24 mouse cellular contexts compared by ENCODE assay signal in the genomic region with DNA sequence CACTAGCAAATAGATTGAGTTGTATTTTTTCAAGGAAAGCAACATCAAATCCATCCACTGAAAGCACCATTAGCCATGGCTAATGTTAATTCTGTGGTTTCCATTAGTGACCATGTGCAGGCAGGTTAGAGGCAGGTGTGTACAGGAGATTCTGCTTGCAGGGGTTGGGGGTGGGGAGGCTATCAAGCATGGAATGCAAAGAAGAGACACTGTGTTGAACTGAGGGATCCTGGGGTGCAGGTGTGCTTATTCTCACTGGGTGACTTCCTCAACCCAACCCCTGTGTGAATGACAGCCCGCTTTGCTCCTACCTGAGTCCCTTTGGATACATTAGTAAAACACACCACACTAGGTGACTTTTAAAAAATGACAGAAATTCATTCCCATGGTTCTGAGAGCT. TPM values are rescaled to one million over a fixed set of nuclear protein-coding genes. Genes with fewer than 3 reads are reported as not detected.
DNase-seq lines count a peak whose midpoint lies in the region; ATAC-seq lines count a peak whose summit lies in the region.
"Had no signal": no experiment of that assay in that cellular context is flagged by ENCODE, and none has a peak within 500 bp of the region (broad histone marks: within the 10 kb centered on the region; RNA-seq: fewer than 3 reads in every experiment).

No protein-coding gene starts in this region.

- peak; percentile 67 for DNase-seq in heart, embryonic 10.5 days (ENCODE audit: low spot score)
- no peak for DNase-seq in heart, adult 9 months (ENCODE audit: low spot score in 2 of 2)
- peak; percentile 65 for DNase-seq in A20 (ENCODE audit: low read depth, low spot score)
- peak; percentile 9 for DNase-seq in embryonic facial prominence, embryonic 10.5 days (ENCODE audit: low spot score)
- DNase-seq in right cerebral cortex, adult 18-20 months, result no peak
- DNase-seq: adrenal gland, adult 2 months; adrenal gland, adult 8-10 months; adrenal gland, postnatal 10 days; adrenal gland, postnatal 14 days; adrenal gland, postnatal 25 days; adrenal gland, postnatal 36 days; B cell, adult 2 months; cerebellum, adult 11 months; cerebellum, adult 11-12 months; cerebellum, adult 18-20 months; cerebellum, adult 2 months had no signal

- H3K27ac ChIP-seq in heart, embryonic 10.5 days, result no peak overlapping the region
- no peak overlapping the region for H3K27ac ChIP-seq in embryonic facial prominence, embryonic 10.5 days (replicated peaks)

- H3K9me3 ChIP-seq in heart, embryonic 10.5 days, result 0 out of 2 replicates have a peak, but pooled peaks cover 2% of the 10 kb centered on the region
- H3K9me3 ChIP-seq in embryonic facial prominence, embryonic 10.5 days, result no peaks in the 10 kb centered on the region

- H3K27me3 ChIP-seq in heart, embryonic 10.5 days (ENCODE audit: insufficient read depth, poor library complexity, severe bottlenecking), result peaks cover 8% of the 10 kb centered on the region; the same call in 1 of the 2 replicates
- no peaks in the 10 kb centered on the region for H3K27me3 ChIP-seq in embryonic facial prominence, embryonic 10.5 days (replicated peaks; ENCODE audit: low read depth, poor library complexity, severe bottlenecking)

- no peaks in the 10 kb centered on the region for H3K4me1 ChIP-seq in heart, embryonic 10.5 days
- H3K4me1 ChIP-seq in embryonic facial prominence, embryonic 10.5 days, result no peaks in the 10 kb centered on the region

- no peak overlapping the region for H3K4me3 ChIP-seq in heart, embryonic 10.5 days
- no peak overlapping the region for H3K4me3 ChIP-seq in embryonic facial prominence, embryonic 10.5 days

- ATAC-seq in megakaryocyte progenitor cell, adult 5-6 weeks (replicated peaks; ENCODE audit: poor library complexity), result no peak
- ATAC-seq: activated CD4-positive, CD25-positive, alpha-beta regulatory T cell, adult 4 months; CD4-positive, CD25-positive, alpha-beta regulatory T cell, adult 4 months; Patski had no signal

- H3K36me3 ChIP-seq in heart, embryonic 10.5 days, result no peaks in the 10 kb centered on the region
- H3K36me3 ChIP-seq in embryonic facial prominence, embryonic 10.5 days (replicated peaks), result no peaks in the 10 kb centered on the region
- H3K36me3 ChIP-seq: G1E had no signal

- WGBS in heart, embryonic 10.5 days, result 70% methylated on average over 1 of the region's 1 CpGs
- 76% methylated on average over 1 of the region's 1 CpGs for WGBS in embryonic facial prominence, embryonic 10.5 days

RNA-seq across cellular contexts. Expression of gene Asic2, which starts 20.2 kb away (rescaled TPM):
- polyA plus RNA-seq in heart, embryonic 10.5 days (2016; fragmentation: Nextera tagmentation; extraction: Ambion mirVana), result 0.07 and 0.77 TPM in 2 replicates
- polyA plus RNA-seq in embryonic facial prominence, embryonic 10.5 days (2016; fragmentation: Nextera tagmentation; extraction: Ambion mirVana), result 0.66 and 0.75 TPM in 2 replicates
- not detected in 2 replicates for total RNA-seq in megakaryocyte progenitor cell, adult 5-6 weeks (2015)
- total RNA-seq in megakaryocyte progenitor cell, adult 5-6 weeks (2017), result not detected in 2 replicates
- total RNA-seq: CH12.LX, MEL had no signal
- polyA plus RNA-seq: activated CD4-positive, CD25-positive, alpha-beta regulatory T cell, adult 4 months; C2C12; CD4-positive, CD25-positive, alpha-beta regulatory T cell, adult 4 months; G1E had no signal

Comparison
In these comparisons a context has a peak if more than half of its experiments do, and no peak if none do; other contexts are left out.
1. DNase-seq: peak in heart, embryonic 10.5 days (single experiment), A20 (single experiment) and embryonic facial prominence, embryonic 10.5 days (single experiment); none in heart, adult 9 months (0 of 2) and right cerebral cortex, adult 18-20 months (single experiment).